Mouse (Mus musculus) regulatory T cell (primary cell): ENCODE measurements around the gene 4930469K13Rik.

ENCODE experiments used
- in situ Hi-C: fragments of 300-600 bp; cut with MboI, MseI; formaldehyde crosslinking; loops from one replicate; pipeline ENCODE4 v1.15.1; 2025; ENCODE audit warnings: high pct_unique_total_duplicates

4930469K13Rik gene

GRCm38 (mm10) chr11:34079542-34080464, 18.6 kb downstream of the 4930469K13Rik start:
- in situ Hi-C loops, result loop anchor here (25.0 kb wide), 1 partner anchor 632 kb away; no protein-coding TSS in a partner anchor

- in situ Hi-C loops, result loop anchor here (25.0 kb wide), 1 partner anchor 634 kb away; no protein-coding TSS in a partner anchor
Observed at GRCm38 (mm10) chr11:34078581-34078980, 19.8 kb downstream of the 4930469K13Rik start.

DNA sequence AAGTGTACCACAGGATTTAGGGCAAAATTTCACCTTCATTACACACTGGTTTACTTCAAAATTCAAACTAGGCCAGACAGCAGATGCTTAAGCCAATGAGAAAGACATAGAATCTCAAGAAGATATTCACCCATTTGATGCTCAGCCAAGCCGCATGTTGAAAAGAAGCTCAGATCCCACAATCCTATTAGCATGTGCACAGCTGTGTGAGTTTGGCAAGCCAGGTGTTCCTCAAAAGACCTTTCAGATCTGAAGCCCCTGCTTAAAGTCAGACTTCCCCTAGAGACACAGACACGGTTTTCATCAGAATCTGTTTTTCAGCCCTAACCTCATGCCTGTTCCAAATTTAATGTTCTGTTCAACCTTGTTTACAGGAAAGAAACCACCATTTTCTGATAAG, 20.5 kb downstream of the 4930469K13Rik start:
- in situ Hi-C loops, result loop anchor here (25.0 kb wide), 1 partner anchor 634 kb away; no protein-coding TSS in a partner anchor

DNA sequence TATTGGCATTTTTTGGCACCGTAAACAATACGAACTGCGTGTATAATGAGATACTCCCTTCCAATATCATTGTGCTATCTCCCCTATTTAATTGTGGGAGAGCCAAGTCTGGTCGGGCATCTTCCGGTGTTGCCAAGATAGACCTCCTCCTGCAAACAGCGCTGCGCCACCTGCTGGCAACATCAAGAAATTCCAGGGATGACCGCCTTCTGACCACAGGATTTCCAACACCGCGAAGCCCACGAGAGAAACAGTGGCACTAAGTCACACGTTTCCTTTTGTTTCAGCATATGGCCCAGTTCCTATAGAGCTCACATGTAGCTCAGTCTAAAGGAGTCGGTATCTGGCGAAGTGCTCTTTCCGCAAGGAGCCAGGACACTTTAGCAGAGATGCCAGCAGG, 24.6 kb downstream of the 4930469K13Rik start:
- in situ Hi-C loops, result loop anchor here (5.0 kb wide), 1 partner anchor 71 kb away; no protein-coding TSS in a partner anchor

- in situ Hi-C loops, result loop anchor here (5.0 kb wide), 1 partner anchor 70 kb away; no protein-coding TSS in a partner anchor
Observed at GRCm38 (mm10) chr11:34072309-34072708, 26.0 kb downstream of the 4930469K13Rik start.

DNA sequence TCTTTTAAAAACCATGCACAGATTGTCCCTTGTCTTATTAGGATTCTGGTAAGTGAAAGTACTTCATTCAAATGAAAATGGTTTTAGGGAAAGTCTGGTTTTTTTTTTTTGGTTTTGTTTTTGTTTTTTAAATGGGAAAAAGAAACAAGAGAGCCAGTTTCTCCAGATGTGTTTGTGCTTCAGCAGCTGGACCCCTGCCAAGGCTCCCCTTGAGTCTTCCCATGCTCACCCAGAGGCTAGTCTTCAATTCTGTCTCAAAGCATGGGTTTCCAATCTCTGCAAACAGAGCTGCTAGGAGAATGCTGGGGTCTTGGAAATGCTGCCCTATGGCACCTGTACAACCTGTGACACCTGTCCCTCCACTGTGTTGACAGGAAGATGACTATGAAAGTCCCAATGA, 27.8 kb downstream of the 4930469K13Rik start:
- in situ Hi-C loops, result loop anchor here (5.0 kb wide), 1 partner anchor 68 kb away; no protein-coding TSS in a partner anchor

DNA sequence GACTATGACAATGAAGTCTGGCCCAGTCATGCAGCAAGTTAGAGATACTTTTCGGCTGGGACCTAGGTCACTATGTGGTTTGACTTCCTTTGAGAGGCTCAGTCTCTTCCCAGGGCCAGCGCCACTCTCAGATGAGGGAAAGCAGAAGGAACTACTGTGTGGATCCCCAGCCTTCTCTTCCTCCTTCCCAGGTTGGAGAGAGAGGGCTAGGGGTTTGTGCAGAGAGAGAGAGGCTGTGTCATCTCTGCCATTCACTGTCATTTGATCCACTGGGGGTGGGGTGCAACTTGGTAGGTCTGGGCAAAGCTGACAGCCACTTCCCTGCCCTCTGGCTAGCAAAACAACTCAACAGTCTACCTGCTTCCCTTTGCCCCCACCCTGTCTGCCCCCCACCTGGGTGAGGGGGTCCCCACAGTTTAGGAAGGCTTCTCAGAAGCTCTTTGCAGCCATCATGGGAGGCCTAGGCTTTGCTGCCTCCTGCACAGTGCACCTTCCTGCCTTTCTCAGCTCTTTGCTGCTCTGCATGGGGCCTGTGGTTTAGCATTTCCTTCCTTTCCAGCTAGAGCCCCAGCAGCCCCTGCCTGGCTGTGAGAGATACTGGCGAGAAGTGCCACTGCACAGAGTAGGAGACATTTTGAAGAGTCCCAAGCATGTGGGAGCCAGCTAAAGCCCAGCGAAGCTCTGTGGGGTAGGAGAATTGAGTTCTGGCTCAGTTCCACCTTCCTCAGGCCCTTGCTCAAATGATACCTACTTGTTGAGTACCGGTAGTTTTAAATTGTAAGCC, 34.5 kb downstream of the 4930469K13Rik start:
- in situ Hi-C loops, result no loop called here

DNA sequence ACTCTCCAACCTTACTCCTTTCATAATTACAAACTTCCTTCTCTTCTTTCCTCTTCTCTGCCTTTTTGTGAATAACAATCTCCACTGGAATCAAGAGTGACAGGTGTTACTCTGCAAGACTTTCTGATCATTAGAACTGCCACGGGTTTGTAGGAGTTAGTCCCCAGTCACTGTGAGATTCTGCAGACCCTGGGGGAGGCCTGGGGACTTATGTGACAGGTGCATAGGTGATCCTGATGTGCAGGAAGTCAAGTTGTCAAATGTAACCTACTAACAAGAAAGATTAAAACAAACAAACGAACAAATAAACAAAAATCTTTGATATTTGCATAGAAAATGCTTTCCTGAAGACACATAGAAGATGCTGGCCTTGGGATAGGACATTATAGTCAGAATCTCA, 35.1 kb downstream of the 4930469K13Rik start:
- in situ Hi-C loops, result no loop called here

GRCm38 (mm10) chr11:34061740-34062139, 36.6 kb downstream of the 4930469K13Rik start:
- in situ Hi-C loops, result no loop called here

DNA sequence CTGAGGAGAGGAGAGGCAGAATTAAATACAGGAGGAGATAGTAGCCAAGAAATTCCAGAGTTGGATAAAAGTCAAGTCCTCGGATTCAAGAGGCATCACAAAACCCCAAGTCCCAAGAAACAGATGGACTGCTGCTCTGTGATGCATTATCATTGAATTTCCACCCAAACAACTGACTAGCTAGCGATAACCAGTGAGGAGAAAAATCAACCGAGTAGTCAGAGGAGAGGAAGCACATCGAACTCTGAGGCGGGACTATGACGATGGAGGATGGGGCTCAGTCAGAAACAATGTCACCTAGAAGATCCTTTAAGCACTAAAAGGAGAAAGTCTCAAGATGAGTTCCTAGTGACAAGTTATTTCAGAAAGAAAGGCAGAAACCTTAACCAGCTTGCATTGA, 39.4 kb downstream of the 4930469K13Rik start:
- in situ Hi-C loops, result no loop called here

DNA sequence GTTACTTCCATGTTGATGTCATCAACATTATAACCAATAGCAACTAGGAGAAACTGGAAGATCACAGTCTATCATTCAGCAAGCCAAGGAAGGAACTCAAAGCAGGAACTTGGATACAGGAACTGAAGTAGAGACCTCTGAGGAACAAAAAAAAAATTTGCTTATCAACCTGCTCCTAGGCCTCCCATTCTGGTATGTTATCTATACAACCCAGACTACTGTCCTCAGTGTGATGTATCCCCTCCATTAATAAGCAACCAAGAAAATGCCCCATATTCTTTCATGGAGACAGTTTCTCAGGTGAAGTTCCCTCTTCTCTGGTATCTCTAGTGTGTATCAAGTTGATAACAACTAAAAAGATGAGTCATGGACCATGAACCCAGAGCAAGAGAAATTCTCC, 40.0 kb downstream of the 4930469K13Rik start:
- in situ Hi-C loops, result no loop called here

DNA sequence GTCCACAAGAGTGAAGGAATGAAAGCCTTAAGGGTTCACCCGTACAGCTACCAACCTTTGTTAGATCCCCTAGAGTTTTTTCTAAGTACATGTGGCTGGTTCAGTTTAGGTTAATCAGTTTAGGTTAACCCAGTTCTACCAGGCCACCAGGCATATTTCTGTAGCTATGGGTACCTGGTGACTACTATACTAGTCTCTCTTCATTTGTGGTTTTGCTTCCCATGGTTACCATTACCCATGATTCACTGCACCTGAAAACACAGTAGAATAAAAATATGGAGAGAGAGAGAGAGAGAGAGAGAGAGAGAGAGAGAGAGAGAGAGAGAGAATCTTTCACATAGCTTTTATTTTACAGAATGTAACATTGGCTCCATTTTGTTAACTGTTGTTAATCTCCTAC, 41.6 kb downstream of the 4930469K13Rik start:
- in situ Hi-C loops, result no loop called here

DNA sequence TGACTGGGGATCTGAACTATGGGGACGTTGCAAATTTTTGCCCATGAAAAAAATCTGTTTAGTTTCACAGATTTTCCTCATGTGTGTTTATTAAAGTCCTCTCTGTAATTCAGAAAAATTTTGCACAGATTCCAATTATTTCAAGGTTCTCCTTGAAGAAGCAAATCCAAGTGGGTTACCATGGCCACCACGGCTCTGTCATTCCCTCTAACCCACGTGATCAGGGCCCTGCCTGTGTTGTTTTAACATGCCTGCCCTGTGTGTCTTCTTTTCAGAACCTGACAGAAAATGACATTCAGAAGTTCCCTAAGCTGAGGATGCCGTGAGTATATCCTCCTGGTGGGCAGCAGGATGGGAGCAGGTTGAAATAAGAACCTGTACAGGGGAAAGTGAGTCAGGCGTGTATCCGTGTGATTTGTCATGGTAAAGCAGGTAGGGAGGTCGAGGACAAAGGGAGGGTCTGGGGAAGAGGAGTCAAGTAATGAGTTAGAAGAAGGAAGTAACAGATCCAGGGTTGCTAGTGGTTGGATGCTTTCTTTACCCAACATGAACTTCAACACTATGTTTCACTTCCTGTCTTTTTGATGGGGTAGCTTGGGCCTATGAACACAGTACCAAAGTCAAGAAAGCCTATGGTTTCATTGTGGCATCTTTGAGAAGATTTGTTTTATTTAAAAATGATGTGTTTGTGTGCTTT, 44.2 kb downstream of the 4930469K13Rik start:
- in situ Hi-C loops, result no loop called here

DNA sequence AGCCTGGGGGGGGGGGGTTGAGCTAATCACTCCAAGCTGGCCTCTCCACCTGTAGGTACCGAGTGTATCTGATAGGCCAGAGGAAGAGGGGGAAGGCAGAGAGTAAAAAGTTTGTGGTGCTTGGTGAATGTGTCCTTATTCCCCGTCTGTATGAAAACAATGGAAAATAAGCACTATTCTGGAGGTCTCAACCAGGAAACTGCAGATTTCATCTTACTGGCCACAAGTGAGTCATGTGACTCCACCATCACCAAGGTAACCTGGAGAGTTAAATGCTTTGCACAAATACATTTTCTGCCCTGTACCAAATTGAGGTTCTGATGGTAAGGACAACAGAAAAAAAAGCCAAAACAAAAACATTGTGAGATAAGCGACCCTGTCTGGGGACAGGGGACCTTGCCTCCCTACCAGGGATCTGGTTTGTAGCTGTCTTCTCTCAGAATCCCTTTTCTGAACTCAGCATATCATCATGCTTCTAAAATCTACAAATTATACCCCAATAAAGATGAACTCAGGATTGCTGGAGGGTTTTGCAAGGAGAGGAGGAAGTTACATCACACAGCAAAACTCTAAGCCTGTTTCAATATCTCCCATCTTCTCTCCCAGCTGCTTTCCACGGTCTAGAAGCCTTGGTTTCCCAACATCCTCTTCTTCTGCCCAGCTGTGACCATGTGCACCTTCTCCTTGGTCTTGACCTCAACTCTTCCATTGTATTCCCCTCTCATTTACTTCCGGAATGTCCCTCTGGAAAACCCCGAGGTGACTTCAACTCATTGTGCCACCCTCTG, 45.1 kb downstream of the 4930469K13Rik start:
- in situ Hi-C loops, result no loop called here

- in situ Hi-C loops, result no loop called here
Observed at GRCm38 (mm10) chr11:34050643-34051042, 47.7 kb downstream of the 4930469K13Rik start.

DNA sequence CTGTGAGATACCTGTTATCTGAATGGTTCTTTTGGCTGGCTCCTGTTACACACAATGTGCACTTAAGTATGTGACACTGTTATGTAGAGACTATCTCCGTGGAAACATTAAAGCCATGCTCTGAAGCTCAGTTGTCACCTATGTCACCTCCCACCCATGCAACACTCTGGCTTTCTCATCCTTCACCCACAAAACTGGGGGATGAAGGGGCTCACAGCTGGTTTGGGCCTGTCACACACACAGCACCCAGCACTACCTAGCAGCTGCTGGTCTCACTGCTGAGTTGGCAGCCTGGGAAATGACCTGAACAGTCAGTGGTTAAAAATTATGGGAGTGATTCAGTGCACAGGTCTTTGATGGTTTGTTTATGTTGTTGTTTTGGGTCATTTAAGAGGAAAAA, 48.3 kb downstream of the 4930469K13Rik start:
- in situ Hi-C loops, result no loop called here

DNA sequence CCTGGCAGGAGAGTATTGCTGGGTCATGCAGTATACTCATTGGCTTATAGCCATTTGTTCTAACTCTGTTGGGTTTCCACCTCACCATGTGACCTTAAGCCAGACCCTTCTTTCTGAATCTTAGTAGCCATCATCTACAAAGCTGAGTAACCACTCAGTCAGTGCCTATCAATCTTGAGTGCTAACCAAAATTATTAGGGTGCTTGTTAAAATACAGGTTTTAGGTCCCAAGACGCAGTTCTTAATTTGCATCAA, 49.3 kb downstream of the 4930469K13Rik start:
- in situ Hi-C loops, result loop anchor here (25.0 kb wide), 1 partner anchor 1487 kb away; no protein-coding TSS in a partner anchor

DNA sequence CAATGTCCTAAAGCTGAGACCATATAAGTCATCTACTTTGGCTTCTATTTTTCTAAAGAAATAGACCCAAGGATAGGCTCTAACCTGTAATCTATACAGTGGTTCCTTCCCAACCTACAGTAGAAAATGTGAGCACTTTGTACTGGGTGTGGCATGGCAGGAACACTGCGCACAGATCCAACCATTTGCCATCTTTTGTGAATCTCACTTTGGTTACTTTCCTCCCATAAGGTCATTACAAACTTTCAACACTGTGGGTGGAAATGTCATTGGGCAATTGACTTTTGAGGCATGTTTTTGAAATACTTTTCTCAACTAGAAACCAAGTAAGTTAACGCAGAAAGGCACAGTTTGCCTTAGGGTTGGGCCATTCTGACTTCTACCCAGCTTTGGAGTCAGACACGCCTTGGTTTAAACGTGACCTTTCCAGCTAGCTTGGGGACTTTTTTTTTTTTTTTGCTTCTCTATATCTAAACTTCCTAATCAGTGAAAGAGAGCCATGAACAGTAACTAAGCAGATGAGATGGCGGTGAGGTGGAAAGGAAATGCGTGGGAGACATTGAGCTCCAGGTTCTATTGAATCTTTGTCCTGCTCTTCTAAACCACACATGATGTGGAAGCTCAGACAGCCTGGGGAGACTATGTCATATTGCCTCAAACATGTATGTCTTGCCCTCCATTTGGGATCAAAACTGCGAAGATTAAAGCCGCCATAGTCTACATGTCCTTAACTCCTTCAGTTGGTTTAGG, 49.8 kb downstream of the 4930469K13Rik start:
- in situ Hi-C loops, result loop anchor here (25.0 kb wide), 1 partner anchor 1486 kb away; no protein-coding TSS in a partner anchor

GRCm38 (mm10) chr11:34047542-34047937, 50.8 kb downstream of the 4930469K13Rik start:
- in situ Hi-C loops, result loop anchor here (25.0 kb wide), 1 partner anchor 1485 kb away; no protein-coding TSS in a partner anchor
